Mouse (Mus musculus) kidney, postnatal 14 days (tissue): Measurements from ENCODE around the gene Zscan25.
A peak's percentile ranks its signal among the peaks of the same experiment; 100 is the strongest.
"Not testable (repeated sequence)": the region's sequence is repeated elsewhere in the genome, so short reads cannot be mapped to it uniquely, and the experiment has no call there.

Source experiments
- DNase-seq: peaks from one replicate; pipeline ENCODE4 v3.0.0; 2022; ENCODE audit warnings: mixed read lengths

Gene Zscan25

DNA sequence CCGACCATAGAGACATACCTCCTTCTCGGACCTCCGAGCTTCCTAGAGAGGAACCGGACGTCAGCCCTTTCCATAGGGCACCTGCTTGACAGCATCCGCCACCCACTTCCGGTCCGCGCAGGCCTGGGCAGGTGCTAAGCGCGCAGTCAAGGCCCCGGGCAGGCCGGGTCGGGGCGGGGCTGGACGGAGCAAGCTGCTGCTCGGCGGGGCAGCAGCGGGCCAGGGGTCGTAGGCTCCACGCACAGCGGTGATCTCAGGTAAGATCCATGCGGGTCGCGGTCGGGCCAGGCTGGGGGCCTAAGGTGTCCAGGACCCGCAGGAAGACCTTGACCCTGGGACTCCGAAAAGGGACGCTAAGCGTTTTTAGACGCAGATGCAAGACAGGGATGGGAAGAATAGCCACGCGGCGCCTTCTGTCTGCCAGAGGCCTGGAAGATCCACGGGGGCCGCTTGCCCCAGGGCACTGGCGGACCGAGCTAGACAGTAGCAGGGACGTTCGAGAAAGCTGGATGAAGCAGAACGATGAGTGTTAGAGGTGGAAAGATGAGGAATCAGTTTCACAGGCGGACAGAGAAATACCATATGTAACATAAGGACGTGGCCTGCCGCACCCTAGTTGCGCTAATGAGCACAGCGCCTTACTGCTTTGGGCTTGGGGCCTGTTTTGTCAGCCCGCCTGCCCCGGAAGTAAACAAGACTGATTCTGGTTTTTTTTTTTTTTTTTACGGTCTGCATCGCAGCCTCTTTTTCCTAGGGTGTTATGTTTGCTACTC, at the start of gene Zscan25:
TSS of gene Zscan25 (plus strand) at position 130 of the 773 bp plus-strand sequence.
- DNase-seq = peak; percentile 95

DNA sequence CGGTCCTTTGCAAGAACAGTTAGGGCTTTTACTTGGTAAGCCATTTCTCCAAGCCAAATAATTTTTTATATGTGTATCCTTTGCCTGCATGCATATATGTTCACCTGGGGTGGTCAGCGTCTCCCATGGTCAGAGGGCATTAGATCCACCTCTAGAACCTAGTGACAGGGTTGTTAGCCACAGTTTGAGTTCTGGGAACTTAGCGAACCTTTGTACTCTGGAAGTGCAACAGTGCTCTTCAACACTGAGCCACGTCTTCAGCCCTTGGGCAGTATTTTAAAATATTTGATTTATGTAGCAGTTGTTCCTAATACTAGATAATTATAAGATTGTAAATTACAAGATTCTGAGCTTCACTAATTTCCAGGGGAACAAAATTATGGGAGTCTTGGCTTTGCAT, 49.7 kb upstream of the Zscan25 start:
- DNase-seq = peak; percentile 15

DNA sequence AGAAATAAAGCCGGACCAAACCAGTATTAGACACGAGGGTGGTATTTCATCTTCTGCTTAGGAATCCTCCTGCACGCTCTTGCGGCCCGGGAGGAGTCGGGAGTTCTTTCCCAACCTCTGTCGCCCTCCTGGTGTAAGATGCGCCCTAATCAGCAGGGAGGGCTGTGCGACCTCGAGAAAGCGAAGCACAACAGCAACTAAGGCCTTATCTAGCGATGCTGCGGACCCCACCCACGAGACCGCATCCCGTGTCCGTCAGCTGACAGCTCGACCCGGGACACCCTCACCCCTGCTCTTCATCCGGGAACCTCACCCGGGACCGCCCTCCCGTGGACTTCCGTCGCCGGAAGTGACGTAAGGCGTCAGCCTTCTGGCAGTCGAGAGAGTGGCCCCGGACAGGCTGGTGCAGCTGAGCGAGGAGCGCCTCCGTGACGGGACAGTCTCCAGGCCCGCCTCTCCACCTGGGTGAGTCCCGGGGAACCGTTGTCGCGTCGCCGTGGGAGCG, 48.9 kb upstream of the Zscan25 start, which contains the start of gene Zfp655:
TSS of gene Zfp655 (plus strand) at position 349 of the 505 bp plus-strand sequence.
- peak; percentile 98 for DNase-seq

DNA sequence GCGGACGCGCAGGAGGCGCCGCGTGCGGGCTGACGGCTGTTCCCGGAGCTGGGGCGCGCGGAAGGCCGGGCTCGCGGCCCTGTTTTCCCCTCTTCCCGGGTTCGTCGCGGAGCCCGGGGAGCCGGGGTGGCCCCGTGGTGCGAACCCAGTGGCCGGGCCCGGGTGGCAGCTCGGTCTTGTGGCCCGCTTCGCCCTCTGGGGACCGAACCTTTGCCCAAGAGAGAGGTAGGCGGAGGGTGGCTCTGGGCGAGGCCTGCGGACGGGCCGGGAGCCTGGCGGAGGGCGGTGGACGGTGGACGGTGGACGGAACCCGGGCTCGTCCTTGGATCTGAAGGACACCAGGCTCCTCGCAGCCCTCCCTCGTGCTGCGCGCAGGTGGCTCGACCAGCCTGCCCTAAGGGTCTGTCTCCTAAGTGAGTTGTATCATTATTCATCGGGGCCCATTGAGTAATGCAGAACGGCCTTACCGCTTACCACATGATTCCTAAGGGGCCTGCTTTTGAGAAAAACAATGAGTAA, 48.3 kb upstream of the Zscan25 start:
- no peak for DNase-seq

DNA sequence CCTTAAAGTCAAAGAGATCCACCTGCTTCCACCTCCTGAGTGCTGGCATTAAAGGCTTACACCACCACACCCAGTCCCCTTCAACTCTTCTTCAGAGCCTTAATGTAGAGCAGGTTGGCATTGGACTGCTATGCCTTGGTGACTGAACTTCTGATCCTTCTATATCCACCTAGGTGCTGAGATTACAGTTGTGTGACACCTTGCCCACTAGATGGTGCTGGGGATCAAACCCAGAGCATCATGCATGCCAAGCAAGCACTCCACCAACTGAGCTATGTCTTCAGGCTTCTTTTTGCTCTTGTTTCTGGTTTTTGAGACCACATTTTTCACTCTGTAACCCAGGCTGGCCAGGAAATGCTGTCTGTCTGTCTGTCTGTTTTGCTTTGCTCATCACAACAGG, 45.7 kb upstream of the Zscan25 start:
- DNase-seq = peak; percentile 27

DNA sequence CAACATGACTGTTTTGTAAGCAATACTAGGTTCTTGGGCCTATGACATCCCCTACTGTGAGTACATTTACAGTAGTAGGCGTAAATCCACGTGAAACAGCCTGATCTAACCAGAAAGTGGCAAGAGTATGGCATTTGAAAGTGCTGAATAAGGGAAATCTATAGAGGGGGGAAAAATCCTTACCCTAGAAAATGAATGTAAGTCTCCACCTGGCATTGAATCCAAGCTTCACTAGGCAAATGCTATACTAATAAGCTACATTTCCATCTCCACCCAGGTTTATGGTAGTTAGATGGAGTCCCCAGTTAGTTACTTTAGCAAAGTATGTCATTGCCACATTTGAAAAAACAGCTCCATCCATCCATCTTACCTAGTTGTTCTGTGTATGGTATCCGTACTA, 30.8 kb upstream of the Zscan25 start:
- DNase-seq = no peak

DNA sequence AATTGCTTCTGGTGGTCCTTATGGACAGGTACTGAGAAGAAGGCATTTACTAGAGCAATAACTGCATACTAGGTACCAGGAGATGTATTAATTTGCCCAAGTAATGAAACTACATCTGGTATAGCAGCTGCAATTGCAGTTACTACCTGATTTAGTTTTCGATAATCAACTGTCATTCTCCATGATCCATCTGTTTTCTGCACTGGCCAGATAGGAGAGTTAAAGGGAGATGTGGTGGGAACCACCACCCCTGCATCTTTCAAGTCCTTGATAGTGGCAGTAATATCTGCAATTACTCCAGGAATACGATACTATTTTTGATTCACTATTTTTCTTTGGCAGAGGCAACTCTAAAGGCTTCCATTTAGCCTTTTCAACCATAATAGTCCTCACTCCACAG, 6.7 kb upstream of the Zscan25 start:
- not testable (repeated sequence) for DNase-seq

DNA sequence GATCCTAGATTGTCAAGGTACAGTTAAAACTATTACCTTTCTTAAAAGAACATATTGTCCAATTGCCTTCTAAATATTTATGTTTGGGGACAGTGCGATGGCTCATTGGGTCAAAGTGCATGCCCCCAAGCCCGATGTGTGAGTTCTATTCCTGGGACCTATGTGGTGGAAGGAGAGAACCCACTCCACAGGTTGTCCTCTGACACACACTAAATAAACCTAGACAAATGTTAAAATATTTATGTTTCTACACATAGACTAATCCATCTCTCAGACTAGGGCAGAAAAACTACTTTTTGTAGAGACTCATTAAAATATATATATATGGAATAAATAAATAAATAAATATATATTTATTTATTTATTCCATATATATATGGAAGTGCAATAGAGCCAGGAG, 352 bp upstream of the Zscan25 start:
- no peak for DNase-seq

DNA sequence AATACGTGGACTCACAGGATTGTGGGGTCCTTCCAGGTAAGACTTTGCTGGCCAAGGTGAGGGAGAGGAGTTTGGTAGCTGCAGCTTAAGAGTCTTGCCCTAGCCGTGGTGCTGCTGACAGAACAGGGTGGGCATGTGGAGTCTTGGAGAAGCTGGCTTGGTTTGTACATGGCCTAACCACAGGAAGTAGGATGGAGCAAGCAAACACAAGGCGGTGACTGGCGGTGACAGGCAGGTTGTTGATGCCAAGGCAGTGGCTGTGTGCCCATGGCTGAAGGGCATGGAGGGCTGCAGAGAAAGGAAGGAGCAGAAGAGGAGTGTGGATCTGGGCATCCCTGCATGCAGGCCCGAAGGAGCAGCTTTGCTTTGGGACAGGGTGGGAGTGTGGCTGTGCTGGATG, 8.1 kb downstream of the Zscan25 start:
- DNase-seq = no peak

DNA sequence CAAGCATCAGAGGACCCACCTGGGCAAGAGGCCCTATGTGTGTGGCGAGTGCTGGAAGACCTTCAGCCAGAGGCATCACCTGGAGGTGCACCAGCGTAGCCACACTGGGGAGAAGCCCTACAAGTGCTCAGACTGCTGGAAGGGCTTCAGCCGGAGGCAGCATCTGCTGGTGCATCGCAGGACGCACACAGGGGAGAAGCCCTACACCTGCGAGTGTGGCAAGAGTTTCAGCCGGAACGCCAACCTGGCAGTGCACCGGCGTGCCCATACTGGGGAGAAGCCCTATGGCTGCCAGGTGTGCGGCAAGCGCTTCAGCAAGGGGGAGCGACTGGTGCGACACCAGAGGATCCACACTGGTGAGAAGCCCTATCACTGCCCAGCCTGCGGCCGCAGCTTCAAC, 10.4 kb downstream of the Zscan25 start:
- DNase-seq = no peak

DNA sequence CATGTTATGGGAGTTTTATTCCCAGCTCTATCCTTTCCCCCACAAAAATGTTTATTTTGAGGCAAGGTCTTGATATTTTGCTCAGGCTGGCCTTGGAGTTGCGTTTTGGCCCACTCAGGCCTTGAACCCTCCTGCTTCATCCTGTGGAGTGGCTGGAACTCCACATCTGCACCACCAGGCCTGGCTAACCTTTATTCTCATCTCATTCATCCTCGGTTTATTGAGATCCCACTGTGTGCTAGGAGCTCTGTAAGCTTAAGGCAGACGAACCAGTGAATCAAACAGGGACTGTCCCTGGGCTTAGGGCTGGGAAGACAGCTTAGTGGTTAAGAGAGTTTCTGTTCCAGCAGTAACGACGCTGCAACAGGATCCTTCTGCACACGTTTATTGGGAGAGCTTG, 12.1 kb downstream of the Zscan25 start:
- DNase-seq = no peak

DNA sequence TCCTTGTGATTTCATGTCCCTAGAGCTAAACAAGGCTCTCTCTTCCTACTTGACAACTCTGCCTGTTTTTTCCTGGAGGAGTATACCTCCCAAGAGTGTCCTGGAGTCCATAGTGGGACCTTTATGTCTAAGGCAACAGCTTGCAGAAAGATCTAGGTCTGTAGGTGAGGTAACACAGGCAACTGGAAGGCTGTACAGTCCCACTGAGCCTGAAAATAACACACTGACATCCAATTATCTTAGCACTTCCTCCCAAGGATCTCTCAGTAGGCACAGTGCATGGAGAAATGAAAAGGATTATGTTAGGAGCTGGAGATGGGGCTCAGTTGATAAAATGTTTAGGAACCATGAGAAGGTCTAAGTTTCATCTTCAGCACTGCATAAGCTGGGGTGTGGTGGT, 20.2 kb downstream of the Zscan25 start:
- DNase-seq = no peak

DNA sequence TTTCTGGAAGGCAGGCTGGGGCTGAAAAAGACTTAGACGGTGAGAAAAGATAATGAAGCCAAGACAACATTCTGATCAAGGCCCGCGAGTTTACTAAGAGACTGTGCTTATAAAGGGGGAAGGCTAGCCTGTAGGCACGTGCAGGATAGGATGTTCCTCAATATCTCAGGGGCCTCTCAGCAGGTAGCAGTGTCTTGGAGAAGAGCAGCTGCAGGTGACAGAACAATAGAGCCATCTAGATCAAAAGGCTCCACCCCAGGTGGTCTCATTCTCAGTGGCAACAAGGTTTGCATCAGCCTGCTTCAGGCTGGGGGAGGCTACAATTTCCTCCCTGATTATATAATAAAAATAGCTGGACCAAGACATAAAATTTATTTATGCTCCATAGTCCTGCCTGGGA, 21.5 kb downstream of the Zscan25 start:
- not testable (repeated sequence) for DNase-seq

DNA sequence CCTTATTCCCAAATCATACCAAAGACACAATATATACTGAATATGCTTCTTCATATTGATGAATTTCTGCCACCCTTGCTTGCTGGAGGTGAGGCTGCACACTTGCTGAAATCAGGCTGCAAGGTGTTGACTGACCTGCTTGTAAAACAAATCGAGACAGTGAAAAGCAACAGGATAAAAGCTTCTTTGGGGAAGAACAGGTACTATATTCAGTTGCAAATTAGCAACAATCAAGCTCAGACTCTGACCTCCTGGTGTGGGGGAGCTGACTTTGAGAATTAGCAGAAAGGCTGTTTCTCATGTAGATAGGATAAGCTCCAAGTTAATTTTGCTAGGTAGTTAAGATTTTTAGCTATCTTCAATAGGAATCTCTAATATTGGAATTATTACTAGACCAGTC, 22.1 kb downstream of the Zscan25 start:
- DNase-seq = no peak

DNA sequence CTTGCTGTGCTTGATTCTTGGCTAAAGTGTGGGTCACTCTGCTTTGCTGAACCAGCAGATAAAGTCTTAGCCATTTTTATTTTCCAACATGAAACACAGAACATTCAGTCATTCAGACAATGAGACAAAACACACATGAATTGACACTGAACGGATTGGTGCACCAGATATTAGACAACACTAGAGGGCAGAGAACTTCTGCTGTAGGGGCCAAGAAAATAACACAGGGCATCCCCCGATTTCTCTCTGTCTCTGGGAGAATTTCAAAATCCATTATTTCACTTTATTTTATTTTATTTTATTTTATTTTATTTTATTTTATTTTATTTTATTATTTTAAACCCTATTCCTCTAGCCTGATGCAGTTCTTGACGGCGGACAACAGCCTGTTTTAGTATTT, 26.7 kb downstream of the Zscan25 start:
- not testable (repeated sequence) for DNase-seq

DNA sequence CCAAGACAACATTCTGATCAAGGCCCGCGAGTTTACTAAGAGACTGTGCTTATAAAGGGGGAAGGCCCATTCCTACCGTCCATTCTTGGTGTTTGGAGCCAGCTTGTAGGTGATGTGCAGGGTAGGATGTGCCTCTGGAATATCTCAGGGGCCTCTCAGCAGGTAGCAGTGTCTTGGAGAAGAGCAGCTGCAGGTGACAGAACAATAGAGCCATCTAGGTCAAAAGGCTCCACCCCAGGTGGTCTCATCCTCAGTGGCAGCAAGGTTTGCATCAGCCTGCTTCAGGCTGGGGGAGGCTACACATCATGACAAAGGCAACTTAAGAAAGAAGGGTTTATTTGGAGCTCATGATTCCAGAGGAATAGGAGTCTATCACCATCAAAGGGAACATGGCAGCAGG, 27.5 kb downstream of the Zscan25 start:
- not testable (repeated sequence) for DNase-seq

DNA sequence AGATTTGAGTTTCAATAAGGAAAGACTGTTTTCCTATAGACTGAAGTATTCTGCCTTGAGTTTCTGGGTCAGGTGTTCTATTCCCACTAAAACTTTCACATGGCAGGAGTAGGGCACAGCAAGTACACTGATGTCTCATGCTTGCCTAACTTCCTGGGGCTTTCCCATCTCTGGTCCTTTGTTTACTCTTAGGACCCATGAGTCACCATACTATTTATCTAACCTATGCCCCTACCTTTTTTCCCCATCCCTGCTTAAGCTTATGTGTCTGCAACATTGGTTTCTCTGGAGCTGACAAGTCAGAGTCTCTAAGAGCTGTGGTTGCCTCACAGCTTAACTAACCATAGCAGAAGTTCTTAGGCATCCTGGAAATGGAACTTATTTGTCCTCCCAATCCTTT, 33.5 kb downstream of the Zscan25 start:
- no peak for DNase-seq

DNA sequence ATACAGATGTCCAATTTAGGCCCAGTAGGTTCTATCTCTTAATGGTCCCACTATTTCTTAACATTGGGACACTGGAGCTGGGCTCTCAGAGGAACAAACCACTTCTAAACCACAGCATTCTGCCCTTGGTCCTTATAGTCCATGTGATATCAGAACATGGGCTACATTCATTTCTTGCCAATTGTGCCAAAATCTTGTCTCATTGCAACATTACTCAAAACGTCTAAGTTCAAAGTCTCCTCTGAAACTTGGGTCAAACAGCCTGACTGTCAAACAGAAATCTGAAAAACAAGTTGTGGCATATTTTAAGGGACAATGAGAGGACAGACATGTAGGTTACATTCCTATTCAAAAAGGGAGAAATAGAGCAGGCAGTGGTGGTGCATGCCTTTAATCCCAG, 36.8 kb downstream of the Zscan25 start:
- DNase-seq = no peak

DNA sequence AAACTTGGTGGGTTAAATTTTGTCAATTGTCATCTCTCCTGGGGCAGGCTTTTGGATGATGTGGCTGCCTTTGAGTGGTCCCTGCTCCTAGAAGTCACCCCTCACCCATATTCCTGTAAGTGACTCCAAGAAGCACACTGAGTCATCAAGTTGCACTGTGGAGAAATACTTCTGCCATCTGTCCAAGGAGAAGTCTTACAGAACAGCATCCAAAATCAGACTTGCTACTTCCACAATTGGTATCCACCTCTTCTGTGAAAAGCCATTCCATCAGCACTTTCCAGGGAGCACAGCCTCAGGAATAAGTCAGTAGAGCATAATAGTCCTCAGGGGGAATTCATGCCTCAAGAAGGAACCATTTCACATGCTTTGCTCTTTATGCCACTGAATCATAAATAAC, 58.5 kb downstream of the Zscan25 start:
- not testable (repeated sequence) for DNase-seq
